Comparison of ENCODE assay signal across 12 mouse cellular contexts in genomic region chr8:105025050-105025449, GRCm38 (mm10). TPM values are rescaled to one million over a fixed set of nuclear protein-coding genes. Genes with fewer than 3 reads are reported as not detected.
DNase-seq lines count a peak whose midpoint lies in the region; ATAC-seq and TF ChIP-seq lines count a peak whose summit lies in the region.
"Had no signal": no experiment of that assay in that cellular context is flagged by ENCODE, and none has a peak within 500 bp of the region (broad histone marks: within the 10 kb centered on the region; RNA-seq: fewer than 3 reads in every experiment).

No protein-coding gene starts in this region.

- no peak overlapping the region for H3K4me3 ChIP-seq in forebrain, postnatal 0 days (ENCODE audit: low read depth, low read length)
- no peak overlapping the region for H3K4me3 ChIP-seq in forebrain, embryonic 16.5 days (replicated peaks; ENCODE audit: low read length)
- H3K4me3 ChIP-seq in lung, postnatal 0 days (ENCODE audit: low read depth, low read length), result no peak overlapping the region
- H3K4me3 ChIP-seq in midbrain, embryonic 13.5 days (replicated peaks), result no peak overlapping the region
- H3K4me3 ChIP-seq: embryonic facial prominence, embryonic 15.5 days; limb, embryonic 12.5 days had no signal

- TF ChIP-seq CTCF in forebrain, postnatal 0 days (IDR thresholded peaks at IDR 0.05; ENCODE audit: low read depth), result peak; percentile 25
- TF ChIP-seq CTCF in lung, postnatal 0 days (IDR thresholded peaks at IDR 0.05), result peak; percentile 46

- H3K36me3 ChIP-seq in forebrain, postnatal 0 days (ENCODE audit: insufficient read depth), result no peaks in the 10 kb centered on the region
- no peaks in the 10 kb centered on the region for H3K36me3 ChIP-seq in forebrain, embryonic 16.5 days (ENCODE audit: control insufficient read depth, insufficient read depth)
- no peaks in the 10 kb centered on the region for H3K36me3 ChIP-seq in lung, postnatal 0 days (ENCODE audit: insufficient read depth, low read length)
- H3K36me3 ChIP-seq in midbrain, embryonic 13.5 days, result no peaks in the 10 kb centered on the region
- H3K36me3 ChIP-seq: embryonic facial prominence, embryonic 15.5 days; limb, embryonic 12.5 days had no signal

- H3K9me3 ChIP-seq in forebrain, postnatal 0 days (ENCODE audit: low read length), result no peaks in the 10 kb centered on the region
- no peaks in the 10 kb centered on the region for H3K9me3 ChIP-seq in forebrain, embryonic 16.5 days (ENCODE audit: control insufficient read depth, low read length)
- H3K9me3 ChIP-seq in lung, postnatal 0 days (ENCODE audit: low read length), result no peaks in the 10 kb centered on the region
- no peaks in the 10 kb centered on the region for H3K9me3 ChIP-seq in midbrain, embryonic 13.5 days
- H3K9me3 ChIP-seq: embryonic facial prominence, embryonic 15.5 days; limb, embryonic 12.5 days had no signal

- WGBS in forebrain, postnatal 0 days, result 72% methylated on average over 2 of the region's 2 CpGs
- WGBS in forebrain, embryonic 16.5 days, result 63% methylated on average over 2 of the region's 2 CpGs
- 64% methylated on average over 2 of the region's 2 CpGs for WGBS in lung, postnatal 0 days
- WGBS in midbrain, embryonic 13.5 days, result 78% methylated on average over 2 of the region's 2 CpGs

- ATAC-seq in forebrain, postnatal 0 days, result no peak
- ATAC-seq in forebrain, embryonic 16.5 days, result no peak
- ATAC-seq in lung, postnatal 0 days, result no peak
- ATAC-seq in midbrain, embryonic 13.5 days, result no peak

- no peak for TF ChIP-seq EP300 in lung, postnatal 0 days (IDR thresholded peaks at IDR 0.05)

- no peak overlapping the region for H3K9ac ChIP-seq in forebrain, postnatal 0 days
- no peak overlapping the region for H3K9ac ChIP-seq in forebrain, embryonic 16.5 days (replicated peaks; ENCODE audit: low read depth, low read length)
- H3K9ac ChIP-seq in lung, postnatal 0 days (replicated peaks; ENCODE audit: low read depth), result no peak overlapping the region
- no peak overlapping the region for H3K9ac ChIP-seq in midbrain, embryonic 13.5 days (replicated peaks)
- H3K9ac ChIP-seq: embryonic facial prominence, embryonic 15.5 days; limb, embryonic 12.5 days had no signal

- DNase-seq in forebrain, postnatal 0 days, result no peak
- no peak for DNase-seq in lung, postnatal 0 days (ENCODE audit: low spot score)
- no peak for DNase-seq in lung, postnatal 10 days
- peak; percentile 42 for DNase-seq in c-Kit-negative CD71-positive TER-119-positive erythroid progenitor cells, embryonic 14.5 days (ENCODE audit: low read depth, low spot score)
- peak; percentile 25 for DNase-seq in retina, embryonic 14.5 days (ENCODE audit: low spot score)
- no peak for DNase-seq in layer of hippocampus, adult 18-20 months (ENCODE audit: low spot score in 2 of 2)

- H3K27ac ChIP-seq in forebrain, postnatal 0 days (ENCODE audit: low read depth, low read length), result no peak overlapping the region
- no peak overlapping the region for H3K27ac ChIP-seq in forebrain, embryonic 16.5 days (ENCODE audit: low read length)
- H3K27ac ChIP-seq in lung, postnatal 0 days (ENCODE audit: low read length), result no peak overlapping the region
- H3K27ac ChIP-seq in midbrain, embryonic 13.5 days, result no peak overlapping the region
- H3K27ac ChIP-seq: embryonic facial prominence, embryonic 15.5 days; limb, embryonic 12.5 days had no signal

- no peaks in the 10 kb centered on the region for H3K4me1 ChIP-seq in forebrain, postnatal 0 days (ENCODE audit: insufficient read depth)
- H3K4me1 ChIP-seq in forebrain, embryonic 16.5 days (replicated peaks; ENCODE audit: control insufficient read depth, insufficient read depth, low read length), result no peaks in the 10 kb centered on the region
- H3K4me1 ChIP-seq in lung, postnatal 0 days (ENCODE audit: insufficient read depth, low read depth, low read length), result no peaks in the 10 kb centered on the region
- H3K4me1 ChIP-seq in midbrain, embryonic 13.5 days (replicated peaks), result no peaks in the 10 kb centered on the region
- H3K4me1 ChIP-seq: embryonic facial prominence, embryonic 15.5 days; limb, embryonic 12.5 days had no signal

- H3K27me3 ChIP-seq in forebrain, postnatal 0 days (ENCODE audit: insufficient read depth, low read length), result no peaks in the 10 kb centered on the region
- H3K27me3 ChIP-seq in forebrain, embryonic 16.5 days (replicated peaks; ENCODE audit: control insufficient read depth, insufficient read depth, low read length), result no peaks in the 10 kb centered on the region
- H3K27me3 ChIP-seq in lung, postnatal 0 days (replicated peaks; ENCODE audit: insufficient read depth, low read length), result no peaks in the 10 kb centered on the region
- H3K27me3 ChIP-seq in midbrain, embryonic 13.5 days, result no peaks in the 10 kb centered on the region
- H3K27me3 ChIP-seq: embryonic facial prominence, embryonic 15.5 days; limb, embryonic 12.5 days had no signal

- H3K4me2 ChIP-seq in forebrain, postnatal 0 days (ENCODE audit: low read depth), result no peak overlapping the region
- no peak overlapping the region for H3K4me2 ChIP-seq in forebrain, embryonic 16.5 days (ENCODE audit: low read length)
- H3K4me2 ChIP-seq in lung, postnatal 0 days (replicated peaks; ENCODE audit: low read depth, low read length), result no peak overlapping the region
- no peak overlapping the region for H3K4me2 ChIP-seq in midbrain, embryonic 13.5 days (replicated peaks)
- H3K4me2 ChIP-seq: embryonic facial prominence, embryonic 15.5 days; limb, embryonic 12.5 days had no signal

RNA-seq across cellular contexts. Expression of gene Ces3a, which starts 23.4 kb away (rescaled TPM):
- total RNA-seq in forebrain, postnatal 0 days (2014; rRNA removed), result not detected in 2 replicates
- not detected in 2 replicates for polyA plus RNA-seq in forebrain, postnatal 0 days (2015; fragmentation: Nextera tagmentation; extraction: Ambion mirVana)
- polyA plus RNA-seq in forebrain, embryonic 16.5 days (2015; fragmentation: Nextera tagmentation; extraction: Ambion mirVana), result not detected in 2 replicates
- not detected in 2 replicates for polyA plus RNA-seq in lung, postnatal 0 days (2015; fragmentation: Nextera tagmentation; extraction: Ambion mirVana)
- polyA plus RNA-seq in midbrain, embryonic 13.5 days (2015; fragmentation: Nextera tagmentation; extraction: Ambion mirVana), result not detected in 2 replicates
- not detected for total RNA-seq in layer of hippocampus, adult 18-20 months (2021)
- polyA plus RNA-seq: embryonic facial prominence, embryonic 15.5 days; heart, embryonic 16.5 days; limb, embryonic 12.5 days; stomach, embryonic 16.5 days had no signal

RNA-seq across cellular contexts. Expression of gene Ces2h, which starts 24.4 kb away (rescaled TPM):
- total RNA-seq in forebrain, postnatal 0 days (2014; rRNA removed), result not detected in 2 replicates
- polyA plus RNA-seq in forebrain, postnatal 0 days (2015; fragmentation: Nextera tagmentation; extraction: Ambion mirVana), result not detected in 2 replicates
- not detected in 2 replicates for polyA plus RNA-seq in forebrain, embryonic 16.5 days (2015; fragmentation: Nextera tagmentation; extraction: Ambion mirVana)
- polyA plus RNA-seq in lung, postnatal 0 days (2015; fragmentation: Nextera tagmentation; extraction: Ambion mirVana), result not detected in 2 replicates
- polyA plus RNA-seq in midbrain, embryonic 13.5 days (2015; fragmentation: Nextera tagmentation; extraction: Ambion mirVana), result not detected in 2 replicates
- not detected for total RNA-seq in layer of hippocampus, adult 18-20 months (2021)
- polyA plus RNA-seq: embryonic facial prominence, embryonic 15.5 days; heart, embryonic 16.5 days; limb, embryonic 12.5 days; stomach, embryonic 16.5 days had no signal

RNA-seq across cellular contexts. Expression of gene Ces3b, which starts 58.5 kb away (rescaled TPM):
- not detected in 2 replicates for total RNA-seq in forebrain, postnatal 0 days (2014; rRNA removed)
- not detected in 2 replicates for polyA plus RNA-seq in forebrain, postnatal 0 days (2015; fragmentation: Nextera tagmentation; extraction: Ambion mirVana)
- not detected in 2 replicates for polyA plus RNA-seq in forebrain, embryonic 16.5 days (2015; fragmentation: Nextera tagmentation; extraction: Ambion mirVana)
- not detected in 2 replicates for polyA plus RNA-seq in lung, postnatal 0 days (2015; fragmentation: Nextera tagmentation; extraction: Ambion mirVana)
- polyA plus RNA-seq in midbrain, embryonic 13.5 days (2015; fragmentation: Nextera tagmentation; extraction: Ambion mirVana), result not detected in 2 replicates
- not detected for total RNA-seq in layer of hippocampus, adult 18-20 months (2021)
- polyA plus RNA-seq: embryonic facial prominence, embryonic 15.5 days; limb, embryonic 12.5 days; stomach, embryonic 16.5 days had no signal

Comparison
In these comparisons a context has a peak if more than half of its experiments do, and no peak if none do; other contexts are left out.
1. DNase-seq: peak in c-Kit-negative CD71-positive TER-119-positive erythroid progenitor cells, embryonic 14.5 days (single experiment) and retina, embryonic 14.5 days (single experiment); none in forebrain, postnatal 0 days (single experiment), lung, postnatal 0 days (single experiment), lung, postnatal 10 days (single experiment) and layer of hippocampus, adult 18-20 months (0 of 2).